Mouse (Mus musculus) cerebellum, adult 2 months (tissue): ENCODE data around the gene Vps36. TPM values are rescaled to one million over a fixed set of nuclear protein-coding genes. Genes with fewer than 3 reads are reported as not detected.

Experiments
- DNase-seq, 2 experiments: peaks; one replicate each; pipeline ENCODE4 v3.0.0; 2021
- H3K27ac ChIP-seq: fragments of 200-500 bp; 2 replicates; pipeline ENCODE4 v1.5.1; 2012; ENCODE audit warnings: low read length, control low read depth, inconsistent platforms; ENCODE audit not compliant: insufficient read depth
- H3K27me3 ChIP-seq: fragments of 200-500 bp; 2 replicates; pipeline ENCODE4 v1.6.1; 2012; ENCODE audit warnings: inconsistent platforms, mild to moderate bottlenecking, low read length, moderate library complexity; ENCODE audit not compliant: control insufficient read depth, insufficient read depth
- H3K4me1 ChIP-seq: fragments of 200-500 bp; 2 replicates; pipeline ENCODE4 v1.6.1; 2011; ENCODE audit warnings: low read length; ENCODE audit not compliant: control insufficient read depth, insufficient read depth
- H3K4me3 ChIP-seq: fragments of 200-500 bp; replicated peaks from 2 replicates; pipeline ENCODE3; 2011; ENCODE audit warnings: mild to moderate bottlenecking, low read depth, low read length, control low read depth; ENCODE audit not compliant: insufficient read depth
- CTCF ChIP-seq: fragments of 200-500 bp; IDR thresholded peaks from 2 replicates; pipeline ENCODE4 v1.5.1; 2011; ENCODE audit warnings: low read depth, mild to moderate bottlenecking, control low read depth, low read length, moderate library complexity, borderline replicate concordance; ENCODE audit not compliant: insufficient read depth
- POLR2A ChIP-seq: fragments of 200-500 bp; IDR thresholded peaks from 2 replicates; pipeline ENCODE4 v1.6.1; 2011; ENCODE audit warnings: low read length, control low read depth, borderline replicate concordance; ENCODE audit not compliant: insufficient read depth
- WGBS: fragments of 180-500 bp; shearing (Covaris S2); methylation state at CpG from one replicate; pipeline ENCODE4 v1.1.7; 2018; 5-methylcytosine and 5-hydroxymethylcytosine counted together
- polyA plus RNA-seq: library from polyadenylated mRNA; depleted of rRNA; stranded (reverse); fragments of >200 nt; gene quantifications from 2 replicates; pipeline ENCODE4 v1.2.3, GENCODE M21; 2012

Vps36 gene
- polyA plus RNA-seq, 1 experiment = 20.9 TPM

- Histone ChIP-seq H3K4me3 (peak within 1 kb of the TSS; percentile 96), H3K27me3 (no peaks in the 10 kb centered on the region), H3K4me1 (no peaks in the 10 kb centered on the region), H3K27ac (no peak within 1 kb of the TSS)
- WGBS = 2% methylated on average over 63 of the region's 63 CpGs
- TF ChIP-seq CTCF (no peak), POLR2A (no peak)
- peak; percentile 84 to 86 for DNase-seq
Measured at GRCm38 (mm10) chr8:22185431-22186397, 6.9 kb upstream of the Vps36 start, which contains the start of gene Ckap2. Ckap2 (minus strand) TSS chr8:22185819.

DNA sequence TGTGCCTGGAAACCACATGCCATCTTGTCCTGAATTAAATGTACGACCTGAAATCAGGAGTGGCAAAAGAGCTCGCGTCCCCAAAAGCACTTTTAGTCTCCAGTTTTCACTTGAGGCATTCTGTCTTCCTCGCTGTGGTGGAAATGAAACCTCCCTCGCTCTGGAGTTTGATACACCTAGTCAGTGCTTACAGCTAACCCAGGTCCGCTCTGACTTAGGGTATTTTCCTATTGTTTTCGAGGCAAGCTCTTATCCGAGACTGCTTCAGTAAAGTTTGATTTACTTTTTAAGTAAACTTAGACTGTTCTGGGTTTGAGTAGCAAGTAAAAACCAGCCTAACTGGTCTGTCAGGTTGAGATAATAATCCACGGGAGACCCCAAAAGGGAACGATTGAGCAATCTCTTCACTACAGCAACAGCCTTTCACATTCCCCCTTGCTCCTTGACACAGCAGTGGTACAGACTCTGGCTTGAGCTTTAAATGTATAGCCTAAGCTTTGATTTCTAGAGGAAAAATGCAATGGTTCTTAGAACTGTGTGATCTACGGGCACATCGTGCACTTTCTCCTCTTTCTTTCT lies 912 bp downstream of the Vps36 start:
- Histone ChIP-seq H3K27ac (peak overlapping the region; percentile 99), H3K4me1 (peaks cover 6% of the 10 kb centered on the region; the same call in 1 of the 2 replicates), H3K4me3 (peak overlapping the region; percentile 90), H3K27me3 (no peaks in the 10 kb centered on the region)
- no peak for DNase-seq
- TF ChIP-seq POLR2A (no peak), CTCF (no peak)
- WGBS = 12% methylated on average over 12 of the region's 12 CpGs

GRCm38 (mm10) chr8:22197914-22198313 lies 5.3 kb downstream of the Vps36 start:
- WGBS = 67% methylated on average over 6 of the region's 6 CpGs
- TF ChIP-seq POLR2A (no peak), CTCF (no peak)
- DNase-seq = no peak

DNA sequence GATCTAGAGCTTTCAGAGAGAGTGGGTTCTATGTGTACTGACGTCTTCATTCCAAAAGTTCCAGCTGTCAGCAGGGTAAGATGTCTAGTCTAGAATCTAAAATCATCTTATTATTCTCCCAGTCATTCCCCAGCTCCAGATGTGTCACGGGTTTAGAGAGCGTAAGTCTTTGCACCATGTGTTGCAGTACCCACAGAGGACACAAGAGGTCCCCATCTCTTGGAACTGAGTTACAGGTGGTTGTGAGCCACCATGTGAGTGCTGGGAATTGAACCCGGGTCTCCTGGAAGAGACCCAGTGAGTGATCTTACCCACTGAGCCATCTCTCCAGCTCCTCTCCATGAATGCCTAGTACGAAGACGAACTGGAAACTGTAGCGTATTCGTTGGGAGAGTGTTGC lies 6.9 kb downstream of the Vps36 start:
- TF ChIP-seq POLR2A (no peak), CTCF (peak; percentile 19; the same call in 1 of the 2 replicates)
- peaks cover 3% of the 10 kb centered on the region; the same call in 1 of the 2 replicates for H3K4me1 ChIP-seq
- no peak overlapping the region for H3K4me3 ChIP-seq
- no peaks in the 10 kb centered on the region for H3K27me3 ChIP-seq
- H3K27ac ChIP-seq = no peak overlapping the region
- DNase-seq = no peak
- 98% methylated on average over 8 of the region's 8 CpGs for WGBS

More at GRCm38 (mm10) chr8:22197914-22198313, 5.3 kb downstream of the Vps36 start:
- H3K4me1 ChIP-seq = peaks cover 6% of the 10 kb centered on the region; the same call in 1 of the 2 replicates
- H3K27ac ChIP-seq = no peak overlapping the region
- no peaks in the 10 kb centered on the region for H3K27me3 ChIP-seq
- no peak overlapping the region for H3K4me3 ChIP-seq

DNA sequence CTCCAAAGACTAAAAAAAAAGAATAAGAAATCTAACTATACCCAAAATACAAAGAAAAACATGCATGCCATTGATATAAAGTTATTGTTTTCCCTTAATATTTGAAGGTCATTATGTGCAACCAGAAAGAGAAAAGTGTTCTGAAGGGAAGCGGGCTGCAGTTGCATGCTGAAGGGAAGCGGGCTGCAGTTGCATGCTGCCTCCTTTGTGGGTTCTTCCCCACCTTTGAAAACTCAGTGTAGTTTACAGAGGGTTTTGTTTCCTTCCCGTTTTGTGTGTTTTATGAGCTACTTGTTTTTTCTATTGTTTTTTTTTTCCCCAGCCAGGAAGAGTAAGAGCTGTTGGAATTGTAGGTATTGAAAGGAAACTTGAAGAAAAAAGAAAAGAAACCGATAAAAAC lies 14.9 kb downstream of the Vps36 start:
- DNase-seq = no peak
- TF ChIP-seq CTCF (no peak), POLR2A (no peak)
- H3K27me3 ChIP-seq = no peaks in the 10 kb centered on the region
- no peak overlapping the region for H3K4me3 ChIP-seq
- 91% methylated on average over 4 of the region's 4 CpGs for WGBS
- no peak overlapping the region for H3K27ac ChIP-seq
- no peaks in the 10 kb centered on the region for H3K4me1 ChIP-seq

GRCm38 (mm10) chr8:22209012-22209411 lies 16.4 kb downstream of the Vps36 start:
- 78% methylated on average over 5 of the region's 5 CpGs for WGBS
- H3K27me3 ChIP-seq = no peaks in the 10 kb centered on the region
- no peak for DNase-seq
- H3K4me1 ChIP-seq = no peaks in the 10 kb centered on the region
- no peak overlapping the region for H3K27ac ChIP-seq
- TF ChIP-seq POLR2A = no peak
- H3K4me3 ChIP-seq = no peak overlapping the region

GRCm38 (mm10) chr8:22214826-22215225 lies 22.2 kb downstream of the Vps36 start:
- no peak for DNase-seq
- no peaks in the 10 kb centered on the region for H3K4me1 ChIP-seq
- no peak overlapping the region for H3K4me3 ChIP-seq
- H3K27me3 ChIP-seq = no peaks in the 10 kb centered on the region
- TF ChIP-seq POLR2A = no peak
- no peak for TF ChIP-seq CTCF
- no peak overlapping the region for H3K27ac ChIP-seq
- WGBS = 91% methylated on average over 10 of the region's 10 CpGs
